Mouse (Mus musculus) olfactory bulb, adult 2 months (tissue): Measurements from ENCODE around the gene Gmeb1. TPM values are rescaled to one million over a fixed set of nuclear protein-coding genes. Genes with fewer than 3 reads are reported as not detected.
"Not testable (repeated sequence)": the region's sequence is repeated elsewhere in the genome, so short reads cannot be mapped to it uniquely, and the experiment has no call there.

Source experiments
- H3K27ac ChIP-seq: fragments of 200-500 bp; 2 replicates; pipeline ENCODE4 v1.5.1; 2012; ENCODE audit warnings: low read depth, low read length; ENCODE audit not compliant: insufficient read depth
- H3K4me1 ChIP-seq: fragments of 200-500 bp; 2 replicates; pipeline ENCODE4 v1.6.1; 2012; ENCODE audit warnings: low read length; ENCODE audit not compliant: control insufficient read depth, insufficient read depth
- H3K4me3 ChIP-seq: fragments of 200-500 bp; 2 replicates; pipeline ENCODE4 v1.5.1; 2012; ENCODE audit warnings: mild to moderate bottlenecking, low read depth, low read length, moderate library complexity; ENCODE audit not compliant: insufficient read depth
- CTCF ChIP-seq: fragments of 200-500 bp; IDR thresholded peaks from 2 replicates; pipeline ENCODE4 v1.5.1; 2012; ENCODE audit warnings: low read depth, mild to moderate bottlenecking, low read length, moderate library complexity; ENCODE audit not compliant: insufficient read depth
- POLR2A ChIP-seq: fragments of 200-500 bp; IDR thresholded peaks from 2 replicates; pipeline ENCODE4 v1.6.1; 2012; ENCODE audit warnings: mild to moderate bottlenecking, low read depth, low read length, moderate library complexity; ENCODE audit not compliant: insufficient read depth
- WGBS: fragments of 180-500 bp; shearing (Covaris S2); methylation state at CpG from one replicate; pipeline ENCODE4 v1.1.7; 2018; 5-methylcytosine and 5-hydroxymethylcytosine counted together
- polyA plus RNA-seq: library from polyadenylated mRNA; stranded (reverse); fragments of >200 nt; gene quantifications from 2 replicates; pipeline ENCODE4 v1.2.4, GENCODE M21; 2012; ENCODE audit warnings: low replicate concordance; ENCODE audit not compliant: missing spikeins, insufficient read depth, insufficient read length

Gmeb1 gene
- polyA plus RNA-seq, 1 experiment = not detected

DNA sequence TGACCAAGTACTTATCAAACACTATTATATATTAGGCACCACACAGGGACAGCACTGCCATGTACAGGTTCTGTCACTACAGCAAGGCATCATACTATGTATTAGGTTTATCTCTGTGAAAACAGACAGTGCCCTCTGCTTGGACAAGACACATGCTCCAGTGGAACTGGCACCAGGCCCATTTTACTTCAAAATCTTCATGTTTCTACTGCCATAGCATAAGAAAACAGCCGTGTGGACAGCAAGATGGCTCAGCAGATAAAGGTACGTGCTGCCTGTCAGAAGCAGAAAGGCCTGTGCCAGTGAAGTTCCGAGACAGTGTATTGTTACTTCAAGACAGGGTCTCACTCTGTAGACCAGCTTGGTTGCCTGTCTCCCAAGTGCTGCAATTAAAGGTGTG is 20.2 kb downstream of the Gmeb1 start:
- WGBS = 93% methylated on average over 3 of the region's 3 CpGs
- Histone ChIP-seq H3K4me3 (no peak overlapping the region), H3K27ac (no peak overlapping the region), H3K4me1 (no peaks in the 10 kb centered on the region)
- no peak for TF ChIP-seq POLR2A
- no peak for TF ChIP-seq CTCF

DNA sequence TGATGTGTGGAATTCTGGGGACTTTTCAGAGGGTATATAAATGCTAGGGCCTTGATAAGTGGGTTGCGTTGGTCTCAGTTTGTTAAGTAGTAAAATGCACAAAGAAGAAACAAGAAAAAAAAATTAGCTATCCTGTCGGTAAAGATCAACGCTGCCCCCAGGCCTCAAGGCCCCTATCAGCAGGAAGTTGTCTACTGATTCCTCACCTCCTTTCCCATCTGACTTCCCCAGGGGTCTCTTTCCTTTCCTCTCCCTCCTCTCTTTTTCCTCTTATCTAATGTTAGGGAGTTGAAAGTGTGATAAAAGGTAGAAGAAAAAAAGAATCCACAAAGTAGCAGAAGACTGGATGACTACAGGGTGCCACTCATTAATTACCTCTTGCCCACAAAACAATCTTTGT is 21.0 kb downstream of the Gmeb1 start:
- TF ChIP-seq CTCF (no peak), POLR2A (no peak)
- no peak overlapping the region for H3K27ac ChIP-seq
- H3K4me3 ChIP-seq = no peak overlapping the region
- 91% methylated on average over 3 of the region's 3 CpGs for WGBS
- H3K4me1 ChIP-seq = no peaks in the 10 kb centered on the region

DNA sequence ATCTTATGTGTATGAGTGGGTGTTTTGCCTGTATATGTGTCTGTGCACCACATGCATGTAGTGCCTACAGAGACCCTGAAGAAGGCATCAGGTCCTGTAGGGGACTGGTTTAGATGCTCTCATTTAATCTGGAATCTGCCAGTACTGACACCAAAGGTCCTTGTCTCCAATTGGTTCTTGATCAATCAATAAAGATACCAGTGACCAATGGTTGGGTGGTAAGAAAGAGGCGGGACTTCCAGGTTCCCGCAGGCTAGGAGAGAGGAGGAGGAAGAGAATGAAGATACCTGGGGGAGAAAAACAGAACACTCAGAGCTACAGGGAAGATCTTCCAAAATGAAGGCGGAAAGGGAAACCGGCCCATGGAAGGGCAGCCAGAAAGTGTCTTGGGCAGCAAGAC is 23.0 kb downstream of the Gmeb1 start:
- no peaks in the 10 kb centered on the region for H3K4me1 ChIP-seq
- 88% methylated on average over 4 of the region's 4 CpGs for WGBS
- H3K4me3 ChIP-seq = no peak overlapping the region
- no peak overlapping the region for H3K27ac ChIP-seq
- TF ChIP-seq CTCF (no peak), POLR2A (no peak)

DNA sequence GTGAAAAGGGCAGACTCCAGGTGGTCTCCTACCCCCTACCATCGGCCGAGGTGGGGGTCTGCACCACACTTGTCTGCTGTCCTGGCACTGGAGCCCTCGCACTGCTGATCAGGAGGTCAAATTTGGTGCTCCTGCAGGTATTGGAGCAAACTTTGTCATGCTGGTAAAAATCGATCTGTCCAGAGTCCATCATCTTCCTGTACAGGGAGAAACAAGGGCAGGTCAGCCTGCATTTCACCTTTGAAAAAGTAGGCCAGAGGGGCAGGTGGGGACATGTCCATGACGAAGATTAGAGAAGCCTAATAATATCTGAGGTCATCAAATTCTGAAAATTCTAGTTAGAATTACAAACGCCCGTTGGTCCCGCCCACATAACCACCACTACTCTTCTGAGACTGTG is 26.7 kb downstream of the Gmeb1 start:
- 93% methylated on average over 8 of the region's 8 CpGs for WGBS
- Histone ChIP-seq H3K27ac (no peak overlapping the region), H3K4me3 (no peak overlapping the region), H3K4me1 (no peaks in the 10 kb centered on the region)
- no peak for TF ChIP-seq POLR2A
- TF ChIP-seq CTCF = no peak

DNA sequence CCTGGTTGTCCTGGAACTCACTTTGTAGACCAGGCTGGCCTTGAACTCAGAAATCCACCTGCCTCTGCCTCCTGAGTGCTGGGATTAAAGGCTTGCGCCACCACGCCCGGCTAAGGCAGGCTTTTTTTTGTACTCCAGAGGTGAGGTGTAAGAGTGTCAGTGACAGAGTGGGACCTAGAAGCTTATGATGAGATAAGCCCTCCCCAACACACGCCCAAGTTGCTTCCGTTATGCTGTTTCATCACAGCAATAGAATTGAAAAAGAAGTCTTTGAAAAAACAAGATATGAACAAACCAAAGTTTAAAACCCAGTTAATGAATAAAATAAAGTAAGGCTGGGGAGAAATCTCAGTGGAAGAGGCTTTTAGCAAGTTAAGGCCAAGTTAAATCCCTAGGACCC is 31.0 kb downstream of the Gmeb1 start:
- 96% methylated on average over 5 of the region's 5 CpGs for WGBS
- Histone ChIP-seq H3K27ac (no peak overlapping the region), H3K4me1 (no peaks in the 10 kb centered on the region), H3K4me3 (no peak overlapping the region)
- no peak for TF ChIP-seq CTCF
- no peak for TF ChIP-seq POLR2A

DNA sequence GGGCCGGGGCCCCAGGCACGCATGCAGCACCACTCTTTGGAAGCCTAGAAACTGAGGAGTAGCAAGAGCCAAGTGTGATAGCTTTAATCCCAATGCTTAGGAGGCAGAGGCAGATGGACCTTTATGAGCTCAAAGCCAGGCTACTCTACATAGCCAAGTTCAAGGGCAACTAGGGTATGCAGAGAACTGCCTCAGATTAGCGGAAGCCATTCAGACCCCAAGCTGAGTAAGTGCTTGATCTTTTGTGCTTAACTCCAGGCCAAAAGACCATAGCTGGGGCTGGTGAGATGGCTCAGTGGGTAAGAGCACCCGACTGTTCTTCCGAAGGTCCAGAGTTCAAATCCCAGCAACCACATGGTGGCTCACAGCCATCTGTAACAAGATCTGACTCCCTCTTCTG is 39.4 kb downstream of the Gmeb1 start:
- WGBS = 97% methylated on average over 5 of the region's 5 CpGs
- not testable (repeated sequence) for H3K4me1 ChIP-seq, H3K4me3 ChIP-seq, H3K27ac ChIP-seq

DNA sequence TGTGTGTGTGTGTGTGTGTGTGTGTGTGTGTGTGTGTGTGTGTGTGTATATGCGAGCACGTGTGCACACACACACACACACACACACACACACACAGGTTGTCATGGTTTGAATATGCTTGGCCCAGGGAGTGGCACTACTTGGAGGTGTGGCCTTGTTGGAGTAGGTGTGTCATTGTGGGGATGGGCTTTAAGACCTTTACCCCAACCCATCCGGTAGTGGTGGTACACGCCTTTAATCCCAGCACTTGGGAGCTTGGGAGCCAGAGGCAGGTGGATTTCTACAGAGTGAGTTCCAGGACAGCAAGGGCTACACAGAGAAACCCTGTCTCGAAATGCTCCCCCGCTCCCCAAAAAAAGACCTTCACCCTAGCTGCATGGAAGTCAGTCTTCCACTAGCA is 43.0 kb downstream of the Gmeb1 start:
- H3K27ac ChIP-seq, H3K4me1 ChIP-seq, H3K4me3 ChIP-seq: not testable (repeated sequence)
- WGBS = 76% methylated on average over 6 of the region's 6 CpGs

DNA sequence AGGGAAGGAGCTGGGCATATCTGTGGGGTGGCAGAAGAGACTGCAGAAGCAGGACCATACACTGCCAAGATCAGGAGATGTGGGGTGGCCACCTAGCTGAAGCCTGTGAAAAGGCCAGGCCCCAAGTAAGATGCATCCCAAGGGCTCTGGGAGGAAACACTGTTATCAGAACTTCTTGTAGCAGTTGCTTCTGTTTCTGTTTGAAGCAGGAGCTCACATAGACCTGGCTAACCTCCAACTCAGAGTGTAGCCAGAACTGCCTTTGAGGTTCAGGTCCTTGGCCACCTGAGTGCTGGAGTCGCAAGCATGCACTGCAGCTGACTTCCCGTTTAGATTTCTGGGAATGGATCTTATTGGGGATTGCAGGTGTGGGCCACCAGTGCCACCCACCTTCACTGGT is 43.6 kb downstream of the Gmeb1 start:
- Histone ChIP-seq H3K27ac (no peak overlapping the region), H3K4me3 (no peak overlapping the region), H3K4me1 (no peaks in the 10 kb centered on the region)
- WGBS = 85% methylated on average over 2 of the region's 2 CpGs
- TF ChIP-seq POLR2A = no peak
- TF ChIP-seq CTCF = no peak

DNA sequence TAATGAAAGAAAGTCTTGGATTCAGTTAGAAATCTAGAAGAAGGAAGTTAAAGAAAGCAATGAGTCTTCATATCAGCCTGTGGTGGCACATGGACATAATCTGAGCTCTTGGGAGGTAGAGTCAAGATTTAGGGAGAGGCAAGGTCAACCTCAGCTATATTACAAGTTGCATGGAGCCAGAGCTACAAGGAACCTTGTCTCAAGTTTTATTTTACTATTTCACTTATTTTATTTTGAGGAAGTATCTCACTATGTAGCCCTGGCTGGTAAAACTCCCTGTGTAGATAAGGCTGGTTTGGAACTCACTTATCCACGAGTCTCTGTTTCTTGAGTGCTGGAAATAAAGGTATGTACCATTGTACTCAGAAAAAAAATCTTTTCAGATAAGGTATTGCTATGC is 44.8 kb downstream of the Gmeb1 start:
- Histone ChIP-seq H3K4me3 (no peak overlapping the region), H3K4me1 (no peaks in the 10 kb centered on the region), H3K27ac (no peak overlapping the region)
- TF ChIP-seq CTCF = no peak
- TF ChIP-seq POLR2A = no peak
- 76% methylated on average over 1 of the region's 1 CpGs for WGBS

DNA sequence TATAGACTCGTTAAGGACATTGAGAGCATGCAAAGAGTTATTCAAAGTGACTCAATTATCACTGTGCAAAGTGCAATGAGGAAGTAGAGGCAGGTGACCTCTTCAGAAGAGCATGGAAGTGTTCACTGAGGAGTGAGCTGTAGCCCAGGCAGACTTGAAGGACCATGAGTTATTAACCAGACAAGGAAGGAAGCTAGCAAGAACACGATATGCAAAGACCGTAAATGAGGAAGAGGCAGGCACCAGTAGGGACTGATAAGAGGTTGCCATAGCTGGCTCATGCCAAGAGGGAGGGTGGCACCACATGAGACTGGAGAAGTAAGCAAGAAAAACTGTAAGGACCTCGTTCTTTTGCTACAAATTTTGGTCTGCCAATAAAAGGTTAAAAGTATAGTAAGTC is 46.6 kb downstream of the Gmeb1 start:
- Histone ChIP-seq H3K27ac (no peak overlapping the region), H3K4me1 (no peaks in the 10 kb centered on the region), H3K4me3 (no peak overlapping the region)
- TF ChIP-seq POLR2A (no peak), CTCF (no peak)
- WGBS = 64% methylated on average over 4 of the region's 4 CpGs
